Mouse (Mus musculus) erythroblast, embryonic 14.5 days (primary cell): Measurements from ENCODE around the gene Klhdc3.

Source experiments
- GATA1 ChIP-seq: IDR thresholded peaks from 2 replicates; pipeline ENCODE4 v1.6.1; 2012; ENCODE audit warnings: low read length, inconsistent platforms, mixed read lengths
- TAL1 ChIP-seq: IDR thresholded peaks from 3 replicates; pipeline ENCODE4 v1.6.1; 2012; ENCODE audit warnings: low read length, inconsistent platforms, mixed read lengths

GRCm38 (mm10) chr17:46694517-46695063 is 13.9 kb upstream of the Klhdc3 start:
- no peak for TF ChIP-seq GATA1
- TF ChIP-seq TAL1: no peak
